In genomic region chr1:162893014-162893413, GRCm38 (mm10) we compare ENCODE assay signal across 32 mouse cellular contexts. TPM values are rescaled to one million over a fixed set of nuclear protein-coding genes. Genes with fewer than 3 reads are reported as not detected.
DNase-seq lines count a peak whose midpoint lies in the region; ATAC-seq lines count a peak whose summit lies in the region.
"Had no signal": no experiment of that assay in that cellular context is flagged by ENCODE, and none has a peak within 500 bp of the region (broad histone marks: within the 10 kb centered on the region; RNA-seq: fewer than 3 reads in every experiment).

No protein-coding gene starts in this region.

- H3K4me1 ChIP-seq in lung, embryonic 15.5 days = peaks cover 15% of the 10 kb centered on the region
- H3K4me1 ChIP-seq: embryonic facial prominence, embryonic 12.5 days; hindbrain, embryonic 10.5 days; hindbrain, embryonic 13.5 days; intestine, embryonic 15.5 days had no signal

- no peak overlapping the region for H3K4me2 ChIP-seq in lung, embryonic 15.5 days
- H3K4me2 ChIP-seq: embryonic facial prominence, embryonic 12.5 days; embryonic facial prominence, embryonic 15.5 days; heart, embryonic 11.5 days; hindbrain, embryonic 13.5 days; intestine, embryonic 15.5 days had no signal

- 85% methylated on average over 6 of the region's 6 CpGs for WGBS in lung, embryonic 15.5 days

- no peak overlapping the region for H3K9ac ChIP-seq in lung, embryonic 15.5 days
- H3K9ac ChIP-seq: embryonic facial prominence, embryonic 12.5 days; embryonic facial prominence, embryonic 15.5 days; forebrain, postnatal 0 days; hindbrain, embryonic 13.5 days; intestine, embryonic 15.5 days had no signal

- ATAC-seq in lung, embryonic 15.5 days (ENCODE audit: borderline replicate concordance, extremely low read depth, low FRiP score, low TSS enrichment) = no peak
- ATAC-seq in neutrophil, adult 5-6 weeks (ENCODE audit: extremely low read depth, insufficient number of reproducible peaks, low FRiP score, poor library complexity, severe bottlenecking) = peak; percentile 53
- ATAC-seq: CD4-positive, CD25-positive, alpha-beta regulatory T cell, adult 4 months; forebrain, embryonic 14.5 days; hindbrain, embryonic 16.5 days had no signal

- intact Hi-C loops in heart, postnatal 25 days (cut with DNase I) = no loop called here

- no peaks in the 10 kb centered on the region for H3K36me3 ChIP-seq in lung, embryonic 15.5 days
- H3K36me3 ChIP-seq: embryonic facial prominence, embryonic 12.5 days; embryonic facial prominence, embryonic 15.5 days; hindbrain, embryonic 10.5 days; hindbrain, embryonic 13.5 days; intestine, embryonic 15.5 days had no signal

- peak overlapping the region; percentile 78 for H3K27ac ChIP-seq in lung, embryonic 15.5 days
- H3K27ac ChIP-seq: embryonic facial prominence, embryonic 12.5 days; embryonic facial prominence, embryonic 15.5 days; hindbrain, embryonic 10.5 days; hindbrain, embryonic 13.5 days; intestine, embryonic 15.5 days had no signal

- no peaks in the 10 kb centered on the region for H3K9me3 ChIP-seq in lung, embryonic 15.5 days
- H3K9me3 ChIP-seq: embryonic facial prominence, embryonic 15.5 days; hindbrain, embryonic 10.5 days; hindbrain, embryonic 13.5 days; intestine, embryonic 15.5 days had no signal

- no peaks in the 10 kb centered on the region for H3K27me3 ChIP-seq in lung, embryonic 15.5 days
- H3K27me3 ChIP-seq: embryonic facial prominence, embryonic 12.5 days; embryonic facial prominence, embryonic 15.5 days; hindbrain, embryonic 13.5 days; intestine, embryonic 15.5 days had no signal

- peak; percentile 39 to 50 for DNase-seq in heart, adult 18-20 months
- DNase-seq in heart, postnatal 25 days (ENCODE audit: low spot score) = no peak
- no peak for DNase-seq in lung, adult 18-20 months
- no peak for DNase-seq in thymus, adult 18-20 months
- DNase-seq: adrenal gland, adult 2 months; adrenal gland, postnatal 14 days; cerebellum, adult 11 months; cerebellum, adult 2 months; cerebellum, adult 9-11 months; cerebellum, postnatal 25 days; forebrain, postnatal 0 days; gastrocnemius, postnatal 36 days had no signal

- H3K4me3 ChIP-seq in lung, embryonic 15.5 days = no peak overlapping the region
- H3K4me3 ChIP-seq: embryonic facial prominence, embryonic 12.5 days; embryonic facial prominence, embryonic 15.5 days; hindbrain, embryonic 10.5 days; hindbrain, embryonic 13.5 days; intestine, embryonic 15.5 days had no signal

RNA-seq across cellular contexts. Expression of gene Fmo2, which starts 5.5 kb away (rescaled TPM):
- total RNA-seq in heart, adult 18-20 months (2021) = 10 to 100 TPM; 41.6 to 51.5 TPM
- 10 to 100 TPM; 27.4 to 29.5 TPM for total RNA-seq in heart, postnatal 25 days (2021)
- 13.9 and 24.7 TPM in 2 replicates for polyA plus RNA-seq in lung, embryonic 15.5 days (2015; fragmentation: Nextera tagmentation; extraction: Ambion mirVana)
- 0.12 TPM in 1 of 2 replicates, not detected in the other for total RNA-seq in neutrophil, adult 5-6 weeks (2017)
- total RNA-seq: common myeloid progenitor, adult 5-6 weeks; granulocyte monocyte progenitor cell, adult 5-6 weeks; MEL had no signal
- polyA plus RNA-seq: C2C12; CD4-positive, CD25-positive, alpha-beta regulatory T cell, adult 4 months; hindbrain, embryonic 10.5 days had no signal

RNA-seq across cellular contexts. Expression of gene Fmo1, which starts 26.6 kb away (rescaled TPM):
- total RNA-seq in heart, adult 18-20 months (2021) = 10 to 100 TPM; 31.4 to 54.9 TPM
- 10 to 100 TPM; 36.9 to 40.7 TPM for total RNA-seq in heart, postnatal 25 days (2021)
- 15.1 and 17.1 TPM in 2 replicates for polyA plus RNA-seq in lung, embryonic 15.5 days (2015; fragmentation: Nextera tagmentation; extraction: Ambion mirVana)
- total RNA-seq in neutrophil, adult 5-6 weeks (2017) = 0.61 TPM in 1 of 2 replicates, not detected in the other

RNA-seq across cellular contexts. Expression of gene Fmo6, which starts 44.3 kb away (rescaled TPM):
- 1 to 10 TPM in 1 of 2 experiments, not detected in 1; 1.3 TPM for total RNA-seq in heart, adult 18-20 months (2021)
- total RNA-seq in heart, postnatal 25 days (2021) = not detected
- polyA plus RNA-seq in lung, embryonic 15.5 days (2015; fragmentation: Nextera tagmentation; extraction: Ambion mirVana) = not detected in 2 replicates
- not detected in 2 replicates for total RNA-seq in neutrophil, adult 5-6 weeks (2017)
- total RNA-seq: adrenal gland, adult 2 months; adrenal gland, postnatal 14 days; adrenal gland, postnatal 4 days; common myeloid progenitor, adult 5-6 weeks; forebrain, postnatal 0 days; gastrocnemius, adult 8-10 months; gastrocnemius, postnatal 36 days; granulocyte monocyte progenitor cell, adult 5-6 weeks; MEL had no signal
- polyA plus RNA-seq: adrenal gland, adult 2 months; C2C12; CD4-positive, CD25-positive, alpha-beta regulatory T cell, adult 4 months; cerebellum, adult 2 months; forebrain, embryonic 11.5 days; forebrain, embryonic 14.5 days; forebrain, postnatal 0 days; heart, embryonic 11.5 days; heart, embryonic 14.5 days; heart, postnatal 0 days; hindbrain, embryonic 10.5 days; hindbrain, embryonic 13.5 days; hindbrain, embryonic 16.5 days; intestine, embryonic 15.5 days had no signal

Comparison
In these comparisons a context has a peak if more than half of its experiments do, and no peak if none do; other contexts are left out.
1. DNase-seq: peak in heart, adult 18-20 months (2 of 2); none in heart, postnatal 25 days (single experiment), lung, adult 18-20 months (0 of 2) and thymus, adult 18-20 months (0 of 2).
2. RNA of gene Fmo2, which starts 5.5 kb away (total RNA-seq): 41.6 to 51.5 TPM in heart, adult 18-20 months and 27.4 to 29.5 TPM in heart, postnatal 25 days; 0.12 TPM in neutrophil, adult 5-6 weeks; every median in the first group is over 10 times any median in the second.
3. RNA of gene Fmo1, which starts 26.6 kb away (total RNA-seq): 31.4 to 54.9 TPM in heart, adult 18-20 months and 36.9 to 40.7 TPM in heart, postnatal 25 days; 0.61 TPM in neutrophil, adult 5-6 weeks; every median in the first group is over 10 times any median in the second.